Mouse (Mus musculus) C2C12 (cell line): ENCODE data around the gene Hoxc9.

Source experiments
- CEBPB ChIP-seq: IDR thresholded peaks from one replicate; pipeline ENCODE4 v1.6.1; 2011; ENCODE audit warnings: low read depth, mild to moderate bottlenecking, control low read depth, moderate library complexity
- CTCF ChIP-seq: IDR thresholded peaks from one replicate; pipeline ENCODE4 v1.5.1; 2011; ENCODE audit not compliant: control insufficient read depth, insufficient read depth, insufficient read length
- FOSL1 ChIP-seq: IDR thresholded peaks from one replicate; pipeline ENCODE4 v1.8.0; 2011; ENCODE audit warnings: mild to moderate bottlenecking, low read length; ENCODE audit not compliant: poor library complexity, insufficient read depth, severe bottlenecking
- MAX ChIP-seq: IDR thresholded peaks from one replicate; pipeline ENCODE4 v1.6.1; 2011; ENCODE audit warnings: mild to moderate bottlenecking, control low read depth

DNA sequence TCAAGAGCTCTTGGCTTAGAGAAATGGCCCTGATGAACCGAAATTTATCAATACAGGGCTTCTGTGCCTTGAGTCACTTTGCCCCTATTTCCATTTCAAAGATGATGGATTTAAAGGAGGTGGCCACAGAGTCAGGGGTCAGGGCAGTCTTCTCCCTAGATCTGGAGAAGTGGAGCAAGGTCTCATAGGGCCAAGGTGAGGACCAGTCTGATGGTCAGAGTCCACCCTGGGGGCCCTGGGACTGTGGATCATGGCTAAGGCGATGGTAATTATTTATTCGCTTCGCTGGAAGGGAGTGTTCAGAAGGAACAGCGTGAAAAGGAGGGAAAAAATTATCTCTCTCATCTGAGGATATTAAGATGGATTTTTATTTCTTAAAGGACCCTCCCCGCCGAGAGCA is 1.2 kb upstream of the Hoxc9 start:
- TF ChIP-seq CTCF (no peak), MAX (no peak), CEBPB (no peak), FOSL1 (no peak)
